Mouse (Mus musculus): ENCODE data around the gene Zdbf2. TPM values are rescaled to one million over a fixed set of nuclear protein-coding genes. Genes with fewer than 3 reads are reported as not detected.

Zdbf2 gene
- 19.0 and 26.5 TPM in 2 replicates for polyA plus RNA-seq (2015; fragmentation: Nextera tagmentation; extraction: Ambion mirVana)

GRCm38 (mm10) chr1:63272741-63273338 is at the start of gene Zdbf2:
Gene Zdbf2, plus strand, starts transcription at chr1:63273265.
- peak; percentile 94 for ATAC-seq (ENCODE audit: low read depth)
- Histone ChIP-seq H3K27me3 (peaks cover 83% of the 10 kb centered on the region), H3K9ac (peak within 1 kb of the TSS; percentile 78), H3K36me3 (no peaks in the 10 kb centered on the region), H3K9me3 (no peaks in the 10 kb centered on the region), H3K4me2 (peak within 1 kb of the TSS; percentile 55), H3K27ac (replicated peaks) (peak within 1 kb of the TSS; percentile 72), H3K4me1 (replicated peaks) (no peaks in the 10 kb centered on the region), H3K4me3 (peak within 1 kb of the TSS; percentile 61)
- WGBS = 1% methylated on average over 49 of the region's 49 CpGs

GRCm38 (mm10) chr1:63225009-63225408 is 48.1 kb upstream of the Zdbf2 start:
- Histone ChIP-seq H3K9ac (no peak overlapping the region), H3K9me3 (no peaks in the 10 kb centered on the region), H3K27me3 (no peaks in the 10 kb centered on the region), H3K27ac (replicated peaks) (no peak overlapping the region), H3K36me3 (no peaks in the 10 kb centered on the region), H3K4me3 (no peak overlapping the region), H3K4me1 (replicated peaks) (no peaks in the 10 kb centered on the region), H3K4me2 (no peak overlapping the region)
- no peak for ATAC-seq (ENCODE audit: low read depth)
- 89% methylated on average over 4 of the region's 4 CpGs for WGBS

- Histone ChIP-seq H3K36me3 (no peaks in the 10 kb centered on the region), H3K27ac (replicated peaks) (no peak overlapping the region), H3K27me3 (no peaks in the 10 kb centered on the region), H3K9ac (no peak overlapping the region), H3K9me3 (no peaks in the 10 kb centered on the region), H3K4me3 (no peak overlapping the region), H3K4me1 (replicated peaks) (no peaks in the 10 kb centered on the region), H3K4me2 (no peak overlapping the region)
- no peak for ATAC-seq (ENCODE audit: low read depth)
- WGBS = 14% methylated on average over 7 of the region's 7 CpGs
These were observed 47.2 kb upstream of the Zdbf2 start for GRCm38 (mm10) chr1:63225890-63226289.

- 75% methylated on average over 5 of the region's 5 CpGs for WGBS
- Histone ChIP-seq H3K9me3 (no peaks in the 10 kb centered on the region), H3K27me3 (no peaks in the 10 kb centered on the region), H3K4me1 (replicated peaks) (no peaks in the 10 kb centered on the region), H3K4me2 (no peak overlapping the region), H3K9ac (no peak overlapping the region), H3K27ac (replicated peaks) (no peak overlapping the region), H3K4me3 (no peak overlapping the region), H3K36me3 (no peaks in the 10 kb centered on the region)
- ATAC-seq (ENCODE audit: low read depth) = no peak
These were observed 45.8 kb upstream of the Zdbf2 start for GRCm38 (mm10) chr1:63227241-63227640.

- H3K36me3 ChIP-seq = no peaks in the 10 kb centered on the region
- no peak for ATAC-seq (ENCODE audit: low read depth)
- WGBS = 34% methylated on average over 5 of the region's 5 CpGs
- H3K9me3 ChIP-seq = no peaks in the 10 kb centered on the region
- no peak overlapping the region for H3K9ac ChIP-seq
- H3K27me3 ChIP-seq = no peaks in the 10 kb centered on the region
- H3K27ac ChIP-seq (replicated peaks) = no peak overlapping the region
- H3K4me2 ChIP-seq = no peak overlapping the region
- H3K4me1 ChIP-seq (replicated peaks) = peaks cover 5% of the 10 kb centered on the region
- H3K4me3 ChIP-seq = no peak overlapping the region
These were observed 35.7 kb upstream of the Zdbf2 start for GRCm38 (mm10) chr1:63237371-63237770.

GRCm38 (mm10) chr1:63239305-63239704 is 33.8 kb upstream of the Zdbf2 start:
- Histone ChIP-seq H3K9me3 (no peaks in the 10 kb centered on the region), H3K27ac (replicated peaks) (no peak overlapping the region), H3K9ac (no peak overlapping the region), H3K4me3 (no peak overlapping the region), H3K27me3 (peaks cover 6% of the 10 kb centered on the region; the same call in 1 of the 2 replicates), H3K36me3 (no peaks in the 10 kb centered on the region), H3K4me1 (replicated peaks) (peaks cover 5% of the 10 kb centered on the region), H3K4me2 (no peak overlapping the region)
- no peak for ATAC-seq (ENCODE audit: low read depth)
- 63% methylated on average over 4 of the region's 4 CpGs for WGBS

GRCm38 (mm10) chr1:63239751-63240150 is 33.3 kb upstream of the Zdbf2 start:
- no peak for ATAC-seq (ENCODE audit: low read depth)
- H3K36me3 ChIP-seq = no peaks in the 10 kb centered on the region
- no peaks in the 10 kb centered on the region for H3K9me3 ChIP-seq
- peaks cover 5% of the 10 kb centered on the region for H3K4me1 ChIP-seq (replicated peaks)
- peaks cover 8% of the 10 kb centered on the region for H3K27me3 ChIP-seq
- WGBS = 89% methylated on average over 8 of the region's 8 CpGs
- H3K27ac ChIP-seq (replicated peaks) = no peak overlapping the region
- H3K9ac ChIP-seq = no peak overlapping the region
- no peak overlapping the region for H3K4me3 ChIP-seq
- no peak overlapping the region for H3K4me2 ChIP-seq

GRCm38 (mm10) chr1:63243854-63244253 is 29.2 kb upstream of the Zdbf2 start:
- Histone ChIP-seq H3K4me1 (replicated peaks) (peaks cover 14% of the 10 kb centered on the region), H3K9ac (no peak overlapping the region), H3K36me3 (no peaks in the 10 kb centered on the region), H3K27ac (replicated peaks) (no peak overlapping the region), H3K9me3 (no peaks in the 10 kb centered on the region), H3K4me3 (no peak overlapping the region), H3K27me3 (peaks cover 45% of the 10 kb centered on the region), H3K4me2 (no peak overlapping the region)
- ATAC-seq (ENCODE audit: low read depth) = no peak
- 74% methylated on average over 4 of the region's 4 CpGs for WGBS

- ATAC-seq (ENCODE audit: low read depth) = peak; percentile 75; the same call in 1 of the 2 replicates
- H3K4me2 ChIP-seq = peak overlapping the region; percentile 55
- H3K4me3 ChIP-seq = peak overlapping the region; percentile 19
- no peak overlapping the region for H3K9ac ChIP-seq
- 2% methylated on average over 16 of the region's 16 CpGs for WGBS
- H3K4me1 ChIP-seq (replicated peaks) = peaks cover 14% of the 10 kb centered on the region
- no peaks in the 10 kb centered on the region for H3K36me3 ChIP-seq
- no peak overlapping the region for H3K27ac ChIP-seq (replicated peaks)
- no peaks in the 10 kb centered on the region for H3K9me3 ChIP-seq
- H3K27me3 ChIP-seq = peaks cover 77% of the 10 kb centered on the region
These were observed 26.1 kb upstream of the Zdbf2 start for GRCm38 (mm10) chr1:63246862-63247521.

GRCm38 (mm10) chr1:63247831-63248359 is 25.2 kb upstream of the Zdbf2 start:
- no peak overlapping the region for H3K27ac ChIP-seq (replicated peaks)
- peak overlapping the region; percentile 55 for H3K4me2 ChIP-seq
- WGBS = under 1% methylated on average over 18 of the region's 18 CpGs
- H3K4me3 ChIP-seq = peak overlapping the region; percentile 31
- peaks cover 86% of the 10 kb centered on the region for H3K27me3 ChIP-seq
- H3K9me3 ChIP-seq = no peaks in the 10 kb centered on the region
- peak overlapping the region; percentile 57 for H3K9ac ChIP-seq
- H3K36me3 ChIP-seq = no peaks in the 10 kb centered on the region
- peaks cover 16% of the 10 kb centered on the region for H3K4me1 ChIP-seq (replicated peaks)
- no peak for ATAC-seq (ENCODE audit: low read depth)

- H3K27ac ChIP-seq (replicated peaks) = no peak overlapping the region
- ATAC-seq (ENCODE audit: low read depth) = no peak
- peaks cover 89% of the 10 kb centered on the region for H3K27me3 ChIP-seq
These were observed 24.7 kb upstream of the Zdbf2 start for GRCm38 (mm10) chr1:63248360-63248851.

GRCm38 (mm10) chr1:63249261-63249660 is 23.8 kb upstream of the Zdbf2 start:
- ATAC-seq (ENCODE audit: low read depth) = no peak
- H3K4me1 ChIP-seq (replicated peaks) = peaks cover 17% of the 10 kb centered on the region
- H3K27me3 ChIP-seq = peaks cover 92% of the 10 kb centered on the region
- H3K4me3 ChIP-seq = no peak overlapping the region
- H3K4me2 ChIP-seq = no peak overlapping the region
- no peak overlapping the region for H3K27ac ChIP-seq (replicated peaks)
- no peaks in the 10 kb centered on the region for H3K36me3 ChIP-seq
- H3K9me3 ChIP-seq = no peaks in the 10 kb centered on the region
- no peak overlapping the region for H3K9ac ChIP-seq
- 54% methylated on average over 4 of the region's 4 CpGs for WGBS

More at GRCm38 (mm10) chr1:63248360-63248851, 24.7 kb upstream of the Zdbf2 start:
- Histone ChIP-seq H3K9me3 (no peaks in the 10 kb centered on the region), H3K9ac (peak overlapping the region; percentile 57), H3K4me2 (peak overlapping the region; percentile 55), H3K4me3 (peak overlapping the region; percentile 31), H3K4me1 (replicated peaks) (peaks cover 17% of the 10 kb centered on the region), H3K36me3 (no peaks in the 10 kb centered on the region)
- 4% methylated on average over 44 of the region's 44 CpGs for WGBS

Measured in neural tube, embryonic 13.5 days (tissue).